Mouse (Mus musculus) testis, adult 2 months (tissue): Measurements from ENCODE around the gene Olfr212.

Experiments
- CTCF ChIP-seq: fragments of 200-500 bp; IDR thresholded peaks from 2 replicates; pipeline ENCODE4 v1.5.1; 2012; ENCODE audit warnings: low read depth, mild to moderate bottlenecking, inconsistent platforms, low read length, moderate library complexity; ENCODE audit not compliant: control insufficient read depth, insufficient read depth, insufficient replicate concordance
- POLR2A ChIP-seq: fragments of 200-500 bp; IDR thresholded peaks from 2 replicates; pipeline ENCODE4 v1.6.1; 2012; ENCODE audit warnings: low read depth, mild to moderate bottlenecking, inconsistent platforms, low read length, moderate library complexity; ENCODE audit not compliant: control insufficient read depth

DNA sequence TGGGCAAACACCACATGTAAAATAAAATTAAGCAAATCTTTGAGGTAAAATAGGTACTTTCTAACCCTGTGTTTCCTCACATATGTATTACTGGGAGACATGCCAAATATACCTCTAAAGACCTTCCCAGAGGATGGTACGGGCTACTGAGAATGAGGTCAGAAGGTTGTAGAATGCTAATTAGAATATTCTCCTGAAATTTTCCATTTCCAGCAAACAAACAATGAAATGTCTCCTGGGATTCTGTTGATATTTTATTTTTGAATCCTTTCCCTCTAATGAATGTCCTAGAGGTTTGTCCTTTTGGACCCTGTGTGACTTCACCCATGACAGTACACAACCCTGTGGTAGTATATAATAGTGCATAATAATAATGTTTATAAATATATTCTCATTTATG lies 47.6 kb downstream of the Olfr212 start, which contains the start of gene Olfr214:
- TF ChIP-seq CTCF (no peak), POLR2A (no peak)
